Mouse (Mus musculus): ENCODE measurements around the gene Snrk.

Gene Snrk

DNA sequence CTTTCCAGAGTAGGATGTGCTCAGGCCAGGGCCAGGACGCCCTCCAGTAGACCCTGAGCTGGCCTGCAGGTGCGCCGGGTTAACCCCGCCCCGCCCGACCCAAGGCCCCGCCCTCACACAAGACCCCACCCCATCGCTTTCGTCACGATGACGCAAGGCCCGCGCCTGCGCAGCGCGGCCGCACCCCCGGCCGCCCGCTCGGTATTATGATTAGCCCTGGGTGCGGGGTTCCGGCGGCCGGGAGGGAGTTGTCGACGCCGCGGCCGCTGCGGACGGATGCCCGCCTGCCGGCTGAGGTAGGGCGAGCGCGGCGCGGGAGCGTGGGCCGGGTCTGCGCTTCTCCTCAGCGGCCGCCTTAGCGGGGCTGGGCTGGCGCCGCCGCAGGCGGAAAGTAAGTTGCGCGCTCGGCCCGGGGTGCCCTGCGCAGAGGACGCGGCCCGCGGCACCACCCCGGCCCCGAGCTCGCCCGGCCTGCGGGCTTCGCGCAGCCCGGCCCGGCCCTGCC is at the start of gene Snrk:
TSS of gene Snrk (plus strand) at position 155 of the 505 bp plus-strand sequence.
- DNase-seq (ENCODE audit: extremely low spot score): peak; percentile 89

DNA sequence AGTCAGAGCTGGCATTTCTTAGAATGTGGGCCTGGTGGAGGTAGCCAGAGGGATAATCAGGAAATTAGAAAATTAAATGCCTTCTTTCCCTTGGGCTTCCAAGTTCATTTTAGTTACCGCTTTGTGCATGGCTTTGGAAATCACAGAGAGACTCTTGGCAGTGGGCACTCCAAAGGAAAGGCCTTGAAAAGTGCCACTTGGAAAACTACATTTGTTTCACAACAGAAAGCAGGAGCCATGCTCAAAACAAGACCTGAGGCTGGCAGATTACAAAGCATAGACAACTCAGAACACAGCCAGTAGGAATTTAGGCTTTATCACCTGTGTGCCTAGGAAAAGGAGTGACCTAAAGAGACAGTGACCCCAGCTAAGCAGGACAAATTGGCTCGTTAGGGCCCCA is 49.4 kb upstream of the Snrk start:
- no peak for DNase-seq (ENCODE audit: extremely low spot score)

- DNase-seq (ENCODE audit: extremely low spot score): no peak
Measured at GRCm38 (mm10) chr9:122069560-122070174, 47.4 kb upstream of the Snrk start.

DNA sequence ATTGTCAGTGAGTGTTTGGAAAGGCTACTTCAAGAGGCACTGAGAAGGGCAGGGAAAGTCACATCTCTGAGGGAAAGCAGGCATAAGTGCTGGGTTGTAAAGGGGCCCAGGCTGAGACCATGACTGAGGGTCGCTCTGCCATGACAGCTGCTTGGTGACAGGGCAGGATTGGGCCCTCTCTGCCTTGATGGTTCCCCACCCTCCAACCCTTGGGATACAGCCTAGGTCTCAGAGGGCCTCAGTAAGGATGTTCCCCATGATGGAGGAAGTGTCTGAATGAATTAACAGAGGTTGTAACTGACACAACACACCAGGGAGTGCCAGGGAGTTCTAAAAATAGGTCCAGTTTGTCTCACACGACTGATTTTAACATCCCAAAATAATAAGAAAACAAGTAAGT is 43.1 kb upstream of the Snrk start:
- no peak for DNase-seq (ENCODE audit: extremely low spot score)

DNA sequence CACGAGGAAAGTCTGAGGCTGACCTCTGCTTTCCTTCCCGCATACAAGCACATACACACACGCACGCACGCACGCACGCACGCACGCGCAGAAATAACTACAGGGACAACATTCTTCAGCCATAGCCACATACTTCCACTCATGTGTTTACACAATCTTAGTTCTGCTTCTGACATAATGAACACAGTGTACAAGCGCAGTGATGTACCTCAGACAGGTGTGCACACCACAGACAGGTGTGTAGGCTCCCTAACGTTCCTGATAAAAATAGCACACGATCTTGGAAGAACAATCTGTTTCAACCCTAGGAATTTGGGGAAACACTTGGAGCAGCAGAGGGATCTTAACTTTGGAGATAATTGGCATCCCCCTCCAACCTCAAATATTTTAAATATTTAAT is 42.5 kb upstream of the Snrk start:
- DNase-seq (ENCODE audit: extremely low spot score): no peak

GRCm38 (mm10) chr9:122078456-122078855 is 38.6 kb upstream of the Snrk start:
- no peak for DNase-seq (ENCODE audit: extremely low spot score)

DNA sequence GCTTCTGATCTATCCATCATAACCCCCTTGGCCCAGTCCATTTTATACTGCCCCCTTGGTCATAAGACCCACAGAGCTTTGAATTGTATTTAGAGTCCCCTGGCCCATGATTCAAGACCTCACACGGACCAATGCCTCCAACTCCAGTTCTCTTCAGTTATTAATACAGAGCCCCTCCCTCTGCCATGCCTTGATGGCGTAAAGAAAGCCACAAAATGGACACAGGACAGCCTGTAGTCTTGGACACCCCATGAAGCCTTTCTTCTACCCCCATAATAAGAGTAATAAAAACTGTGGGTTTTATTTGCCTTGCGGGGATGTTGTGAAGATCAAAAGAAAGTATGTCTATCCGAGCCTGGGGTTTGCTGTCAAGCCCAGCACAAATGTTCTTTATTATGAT is 33.4 kb upstream of the Snrk start:
- DNase-seq (ENCODE audit: extremely low spot score): no peak

- DNase-seq (ENCODE audit: extremely low spot score): no peak
Measured at GRCm38 (mm10) chr9:122084175-122084574, 32.9 kb upstream of the Snrk start.

DNA sequence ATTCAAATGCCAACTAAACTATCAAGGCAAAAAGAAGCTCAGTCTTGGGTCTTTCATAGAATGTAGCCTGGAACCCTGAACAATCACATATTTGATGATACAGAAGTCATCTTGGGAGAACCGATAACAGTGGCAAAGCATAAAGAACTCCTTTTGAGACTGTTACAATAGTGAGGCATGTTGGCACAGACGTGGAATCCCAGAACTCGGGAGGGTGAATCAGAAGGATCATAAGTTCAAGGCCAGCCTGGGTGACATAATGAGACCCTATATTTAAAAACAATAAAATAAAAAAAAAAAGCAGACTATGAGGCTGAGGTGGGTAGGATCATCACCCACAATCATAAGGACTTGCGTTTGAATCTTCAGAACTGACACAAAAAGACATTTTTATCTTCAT is 32.4 kb upstream of the Snrk start:
- no peak for DNase-seq (ENCODE audit: extremely low spot score)

GRCm38 (mm10) chr9:122085055-122085454 is 32.0 kb upstream of the Snrk start:
- DNase-seq (ENCODE audit: extremely low spot score): no peak

- DNase-seq (ENCODE audit: extremely low spot score): no peak
Measured at GRCm38 (mm10) chr9:122085550-122086205, 31.4 kb upstream of the Snrk start.

- no peak for DNase-seq (ENCODE audit: extremely low spot score)
Measured at GRCm38 (mm10) chr9:122087086-122087485, 30.0 kb upstream of the Snrk start.

DNA sequence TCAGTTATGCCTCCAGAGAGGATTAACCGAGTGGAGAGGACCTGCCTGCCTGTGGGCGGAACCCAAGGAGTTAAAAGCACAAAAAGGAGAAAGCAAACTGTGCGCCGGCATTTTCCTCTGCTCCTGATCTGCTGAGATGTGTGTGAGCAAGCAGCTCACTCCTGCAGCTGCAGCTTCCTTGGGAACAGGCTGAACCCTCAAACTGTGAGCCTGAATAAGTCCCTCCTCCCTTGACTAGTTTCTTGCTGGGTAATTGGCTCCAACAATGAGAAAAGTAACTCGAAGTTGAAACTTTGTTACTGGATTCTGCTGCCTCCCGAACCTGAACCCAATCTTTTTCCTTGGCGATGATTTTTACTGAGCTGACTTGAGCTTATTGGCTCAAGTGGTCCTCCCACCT is 25.9 kb upstream of the Snrk start:
- DNase-seq (ENCODE audit: extremely low spot score): no peak

DNA sequence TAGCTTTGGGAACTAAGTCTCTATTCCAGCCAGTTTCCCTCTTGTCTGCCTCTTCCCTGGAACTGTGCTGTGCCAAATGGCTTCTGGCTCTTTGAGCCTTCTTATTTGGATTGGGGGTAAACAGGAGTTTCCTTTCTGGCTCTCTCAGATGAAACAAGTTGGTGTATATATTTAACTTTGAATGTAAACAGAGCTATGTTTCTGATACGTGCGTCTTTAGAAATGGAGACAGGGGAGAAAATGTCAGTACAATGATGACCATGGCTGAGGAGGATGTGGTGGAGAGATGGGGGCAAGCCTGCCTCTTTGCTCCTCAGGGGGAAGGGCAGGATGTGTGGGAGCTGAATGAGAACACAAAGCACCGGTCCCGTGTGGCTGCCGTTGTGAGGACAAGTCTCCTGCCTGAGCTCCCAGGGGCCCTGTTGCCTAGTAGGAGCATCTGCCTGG is 25.3 kb upstream of the Snrk start:
- DNase-seq (ENCODE audit: extremely low spot score): no peak

DNA sequence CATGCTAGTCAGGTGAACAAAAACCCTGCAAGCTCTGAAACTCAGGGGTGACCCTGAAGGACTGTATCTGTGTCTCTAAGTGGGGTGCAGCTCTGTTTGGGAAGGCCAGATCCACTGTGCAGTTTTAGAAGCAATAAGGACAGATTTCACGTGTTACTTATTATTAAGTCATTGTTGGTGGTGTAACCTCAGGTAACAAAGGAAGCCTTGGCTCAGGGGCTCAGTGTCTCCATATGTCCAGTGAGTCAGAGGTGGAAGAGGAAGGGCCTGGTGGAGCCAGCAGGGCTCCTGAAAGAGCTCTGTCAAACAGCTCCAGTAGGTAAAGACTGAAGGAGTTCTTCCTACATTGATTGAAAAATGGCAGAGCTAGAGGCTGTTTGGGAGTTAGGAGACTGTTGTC is 22.9 kb upstream of the Snrk start:
- no peak for DNase-seq (ENCODE audit: extremely low spot score)

DNA sequence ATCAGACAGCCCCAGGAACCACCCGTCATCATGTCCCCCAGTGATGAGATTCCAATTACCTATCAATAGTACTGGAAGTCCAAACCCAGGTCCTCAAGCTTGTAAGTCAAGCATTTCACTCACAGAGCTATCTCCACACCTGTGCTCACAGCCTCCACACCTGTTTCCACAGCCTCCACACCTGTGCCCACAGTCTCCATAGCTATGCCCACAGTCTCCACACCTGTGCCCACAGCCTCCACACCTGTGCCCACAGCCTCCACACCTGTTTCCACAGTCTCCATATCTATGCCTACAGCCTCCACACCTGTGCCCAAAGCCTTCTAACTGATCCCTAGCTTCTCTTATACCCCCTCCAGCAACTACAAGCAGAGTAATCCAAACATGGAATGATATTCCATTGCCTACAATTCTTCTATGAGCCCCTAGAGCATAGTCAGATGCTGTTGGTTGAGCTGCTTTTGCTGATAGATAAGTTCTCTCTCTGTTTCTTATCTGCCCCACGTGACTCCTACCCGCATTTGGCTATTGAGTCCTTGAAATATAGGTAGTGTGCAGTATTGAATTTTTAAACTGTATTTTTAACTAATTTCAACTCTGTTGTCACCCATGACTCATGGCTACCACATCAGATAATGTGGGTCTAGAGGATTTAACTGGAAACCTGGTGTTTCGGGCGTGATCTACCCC is 20.1 kb upstream of the Snrk start:
- no peak for DNase-seq (ENCODE audit: extremely low spot score)

- DNase-seq (ENCODE audit: extremely low spot score): no peak
Measured at GRCm38 (mm10) chr9:122097535-122097934, 19.5 kb upstream of the Snrk start.

DNA sequence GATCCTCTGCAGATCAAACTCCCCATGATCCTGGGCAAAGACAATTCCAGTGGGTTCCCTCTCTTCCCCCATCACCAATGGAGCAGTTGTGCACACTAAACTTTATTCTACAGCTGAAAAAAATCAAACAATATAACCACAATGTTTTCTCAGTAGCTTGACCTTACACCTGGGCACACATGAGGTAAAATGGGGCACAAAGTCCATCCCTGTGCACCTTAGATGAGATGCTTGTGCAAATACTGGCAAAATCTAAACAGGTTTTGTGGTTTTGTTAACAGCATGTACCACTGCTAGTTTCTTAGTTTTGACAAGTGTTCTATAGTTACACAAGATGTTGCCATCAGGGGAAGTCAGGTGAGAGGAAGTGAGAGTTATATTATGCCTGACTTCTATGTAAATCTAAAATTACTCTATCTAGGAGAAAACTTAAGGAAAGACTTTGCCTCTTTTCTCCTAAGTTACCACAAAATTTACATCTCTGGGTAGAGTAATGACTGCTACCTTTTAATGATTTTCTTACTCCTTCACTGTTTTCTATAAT is 16.4 kb upstream of the Snrk start:
- no peak for DNase-seq (ENCODE audit: extremely low spot score)

DNA sequence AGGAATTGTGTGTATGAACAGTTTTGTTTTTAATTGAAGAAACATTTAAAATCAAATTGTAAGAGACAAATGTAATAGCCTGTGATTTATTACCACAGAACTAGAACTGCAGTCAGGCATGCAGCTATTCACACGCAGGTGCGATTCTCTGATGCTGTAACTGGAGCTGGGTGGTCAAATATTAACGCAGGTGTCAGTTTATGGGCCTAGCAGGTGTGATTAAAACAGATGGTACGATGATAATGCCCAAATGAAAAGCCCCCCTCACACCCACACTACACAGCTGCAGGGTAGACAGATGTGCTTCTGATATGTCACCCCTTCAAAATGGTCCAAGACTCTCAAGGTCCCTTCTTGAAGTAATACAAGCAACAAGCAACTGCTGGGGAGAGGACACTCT is 15.9 kb upstream of the Snrk start:
- DNase-seq (ENCODE audit: extremely low spot score): no peak

GRCm38 (mm10) chr9:122103550-122104284 is 13.3 kb upstream of the Snrk start:
- no peak for DNase-seq (ENCODE audit: extremely low spot score)

- no peak for DNase-seq (ENCODE audit: extremely low spot score)
Measured at GRCm38 (mm10) chr9:122104285-122104829, 12.7 kb upstream of the Snrk start.
